Mouse (Mus musculus) ES-Bruce4 (cell line): ENCODE data around the gene Wwp2.

Experiments
- CTCF ChIP-seq: IDR thresholded peaks from one replicate; pipeline ENCODE4 v1.8.1; 2011; ENCODE audit warnings: low read depth, low read length
- EP300 ChIP-seq: IDR thresholded peaks from 2 replicates; pipeline ENCODE4 v1.6.1; 2011; ENCODE audit warnings: low read depth, low read length; ENCODE audit not compliant: insufficient read depth
- POLR2A ChIP-seq: IDR thresholded peaks from one replicate; pipeline ENCODE4 v1.8.1; 2011; ENCODE audit warnings: low read length; ENCODE audit not compliant: insufficient read depth

DNA sequence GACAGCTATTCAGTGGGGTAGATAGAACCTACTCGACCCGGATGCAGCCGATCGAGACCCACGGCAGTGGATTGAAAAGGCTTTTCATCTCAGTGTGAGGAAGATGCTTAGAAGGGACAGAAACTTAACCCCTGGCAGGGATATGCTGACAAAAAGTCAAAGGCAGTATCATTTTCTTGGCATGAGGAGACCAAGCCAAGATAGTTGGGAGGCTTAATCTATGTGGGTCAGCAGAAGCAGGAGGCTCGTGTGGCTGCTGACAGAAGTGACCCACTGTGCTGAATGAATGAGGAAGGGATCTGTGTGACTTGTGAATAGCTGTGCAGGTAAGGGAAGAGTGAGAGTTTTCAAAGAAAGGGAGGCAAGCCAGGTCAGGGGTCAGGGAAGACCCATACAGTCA, 92.6 kb downstream of the Wwp2 start:
- no peak for TF ChIP-seq CTCF
- no peak for TF ChIP-seq POLR2A
- TF ChIP-seq EP300, result no peak
